In the genomic region with DNA sequence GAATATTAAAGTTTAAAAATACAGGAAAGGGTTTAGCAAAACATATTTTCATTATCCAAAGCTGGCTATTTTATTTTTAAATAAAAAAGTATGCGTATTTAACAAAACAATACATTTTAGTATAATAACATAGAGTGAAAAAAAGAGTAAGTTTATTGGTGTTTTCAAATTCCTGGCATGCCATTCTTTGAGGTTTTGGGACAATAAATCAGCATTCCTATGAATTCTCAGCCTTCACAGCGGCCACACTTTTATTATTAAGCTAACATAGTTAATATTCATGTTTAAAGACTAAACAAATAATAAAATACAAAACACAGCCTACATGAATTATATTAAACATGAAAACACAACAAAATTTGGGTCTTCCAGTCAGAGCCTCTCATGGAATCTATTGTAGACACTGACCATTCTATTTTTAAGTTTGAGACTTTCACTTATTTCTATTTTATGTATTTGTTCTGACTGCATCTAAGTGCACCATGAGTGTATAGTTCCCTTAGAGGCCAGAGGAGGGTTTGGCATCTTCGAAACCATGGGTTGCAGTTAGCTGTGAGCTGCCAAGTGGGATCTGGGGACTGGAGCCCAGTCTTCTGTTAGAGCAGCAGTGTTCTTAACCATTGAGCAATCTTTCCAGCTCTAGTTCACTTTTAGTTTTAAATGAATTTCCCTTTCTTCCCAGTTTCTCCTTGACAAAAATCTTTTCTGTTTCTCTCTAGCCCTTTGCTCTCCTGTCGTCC, we compare ENCODE assay signal across 28 mouse cellular contexts. TPM values are rescaled to one million over a fixed set of nuclear protein-coding genes. Genes with fewer than 3 reads are reported as not detected.
DNase-seq lines count a peak whose midpoint lies in the region; ATAC-seq and TF ChIP-seq lines count a peak whose summit lies in the region.
"Had no signal": no experiment of that assay in that cellular context is flagged by ENCODE, and none has a peak within 500 bp of the region (broad histone marks: within the 10 kb centered on the region; RNA-seq: fewer than 3 reads in every experiment).

No protein-coding gene starts in this region.

- no peak for ATAC-seq in kidney, postnatal 0 days (replicated peaks; ENCODE audit: low FRiP score, low read depth)
- no peak for ATAC-seq in kidney, embryonic 14.5 days (ENCODE audit: low FRiP score, low TSS enrichment)
- ATAC-seq: activated CD4-positive, CD25-positive, alpha-beta regulatory T cell, adult 4 months; CD4-positive, CD25-positive, alpha-beta regulatory T cell, adult 4 months; forebrain, embryonic 14.5 days; forebrain, embryonic 16.5 days; Patski had no signal

- H3K27me3 ChIP-seq in kidney, postnatal 0 days (ENCODE audit: insufficient read depth, low read length), result no peaks in the 10 kb centered on the region
- no peaks in the 10 kb centered on the region for H3K27me3 ChIP-seq in kidney, embryonic 14.5 days (ENCODE audit: control insufficient read depth, insufficient read depth, low read length)
- no peaks in the 10 kb centered on the region for H3K27me3 ChIP-seq in myocyte (ENCODE audit: control insufficient read depth, insufficient read depth, insufficient read length)
- H3K27me3 ChIP-seq: CH12.LX; embryonic facial prominence, embryonic 12.5 days; forebrain, embryonic 12.5 days; Patski had no signal

- no peaks in the 10 kb centered on the region for H3K79me2 ChIP-seq in myocyte (ENCODE audit: control insufficient read depth, insufficient read depth)

- no peak for TF ChIP-seq POLR2A in myocyte (IDR thresholded peaks at IDR 0.05; ENCODE audit: insufficient read length, low read depth)

- H3K4me2 ChIP-seq in kidney, postnatal 0 days (ENCODE audit: low read length), result no peak overlapping the region
- no peak overlapping the region for H3K4me2 ChIP-seq in kidney, embryonic 14.5 days (replicated peaks; ENCODE audit: low read depth, low read length)
- peak overlapping the region; percentile 20 for H3K4me2 ChIP-seq in myocyte (ENCODE audit: low read depth)
- H3K4me2 ChIP-seq: embryonic facial prominence, embryonic 12.5 days; forebrain, embryonic 12.5 days had no signal

- WGBS in kidney, postnatal 0 days, result 59% methylated on average over 4 of the region's 4 CpGs
- 69% methylated on average over 4 of the region's 4 CpGs for WGBS in kidney, embryonic 14.5 days

- TF ChIP-seq CTCF in kidney, postnatal 0 days (IDR thresholded peaks at IDR 0.05; ENCODE audit: low read depth), result no peak

- H3K4me1 ChIP-seq in kidney, postnatal 0 days (replicated peaks; ENCODE audit: insufficient read depth, low read length), result no peaks in the 10 kb centered on the region
- no peaks in the 10 kb centered on the region for H3K4me1 ChIP-seq in kidney, embryonic 14.5 days (ENCODE audit: control insufficient read depth, insufficient read depth, low read length)
- H3K4me1 ChIP-seq: embryonic facial prominence, embryonic 10.5 days; embryonic facial prominence, embryonic 12.5 days; forebrain, embryonic 10.5 days; forebrain, embryonic 12.5 days had no signal

- no peak overlapping the region for H3K9ac ChIP-seq in kidney, postnatal 0 days (ENCODE audit: low read depth, low read length)
- no peak overlapping the region for H3K9ac ChIP-seq in kidney, embryonic 14.5 days (ENCODE audit: low read depth, low read length)
- H3K9ac ChIP-seq: embryonic facial prominence, embryonic 12.5 days; forebrain, embryonic 12.5 days had no signal

- H3ac ChIP-seq in myocyte (ENCODE audit: control insufficient read depth, insufficient read length), result no peak overlapping the region

- no peaks in the 10 kb centered on the region for H3K9me3 ChIP-seq in kidney, postnatal 0 days (replicated peaks; ENCODE audit: low read length)
- H3K9me3 ChIP-seq in kidney, embryonic 14.5 days (ENCODE audit: control insufficient read depth, low read length), result no peaks in the 10 kb centered on the region
- H3K9me3 ChIP-seq: embryonic facial prominence, embryonic 10.5 days; embryonic facial prominence, embryonic 12.5 days; forebrain, embryonic 10.5 days; forebrain, embryonic 12.5 days; G1E had no signal

- H3K4me3 ChIP-seq in kidney, postnatal 0 days (replicated peaks; ENCODE audit: low read depth, low read length), result no peak overlapping the region
- H3K4me3 ChIP-seq in kidney, embryonic 14.5 days (ENCODE audit: low read length), result no peak overlapping the region
- no peak overlapping the region for H3K4me3 ChIP-seq in myocyte
- H3K4me3 ChIP-seq: embryonic facial prominence, embryonic 10.5 days; embryonic facial prominence, embryonic 12.5 days; erythroblast, embryonic 14.5 days; forebrain, embryonic 10.5 days; forebrain, embryonic 12.5 days had no signal

- intact Hi-C loops in left cerebral cortex, postnatal 36 days (cut with DNase I), result no loop called here

- DNase-seq in kidney, postnatal 0 days (ENCODE audit: low spot score), result peak; percentile 62
- peak; percentile 66 for DNase-seq in Muller cell, postnatal 12 days (ENCODE audit: inconsistent ontology term)
- peak; percentile 67 for DNase-seq in adipocyte (ENCODE audit: low spot score)
- DNase-seq in left cerebral cortex, postnatal 36 days (ENCODE audit: low spot score in 2 of 2), result no peak
- DNase-seq in ovary, adult 18-20 months (ENCODE audit: low spot score), result no peak
- DNase-seq in thymus, postnatal 36 days, result no peak
- DNase-seq: adrenal gland, adult 2 months; adrenal gland, postnatal 10 days; adrenal gland, postnatal 25 days; cerebellum, adult 11-12 months; cerebellum, adult 2 months; cerebellum, adult 9-10 months; cerebellum, postnatal 10 days; cerebellum, postnatal 25 days had no signal

- H3K36me3 ChIP-seq in kidney, postnatal 0 days (ENCODE audit: insufficient read depth, low read length), result no peaks in the 10 kb centered on the region
- no peaks in the 10 kb centered on the region for H3K36me3 ChIP-seq in kidney, embryonic 14.5 days (ENCODE audit: control insufficient read depth, insufficient read depth, low read length)
- H3K36me3 ChIP-seq in myocyte (ENCODE audit: control insufficient read depth, insufficient read depth), result no peaks in the 10 kb centered on the region
- H3K36me3 ChIP-seq: embryonic facial prominence, embryonic 10.5 days; embryonic facial prominence, embryonic 12.5 days; forebrain, embryonic 10.5 days; forebrain, embryonic 12.5 days; G1E had no signal

- no peak overlapping the region for H3K27ac ChIP-seq in kidney, postnatal 0 days
- no peak overlapping the region for H3K27ac ChIP-seq in kidney, embryonic 14.5 days (ENCODE audit: low read depth, low read length)
- H3K27ac ChIP-seq: embryonic facial prominence, embryonic 10.5 days; embryonic facial prominence, embryonic 12.5 days; forebrain, embryonic 10.5 days; forebrain, embryonic 12.5 days had no signal

TF ChIP-seq in myocyte, 11 proteins besides CTCF, POLR2A, EP300 and RAD21:
- no peak for TF ChIP-seq MYOD1 (IDR thresholded peaks at IDR 0.05; ENCODE audit: control insufficient read depth in 1 of 3, insufficient read length in 2 of 3, low read depth in 2 of 3)
- 0 out of 2 replicates have a peak, but pooled peaks have one; percentile 23 for TF ChIP-seq CEBPB (IDR thresholded peaks at IDR 0.05; ENCODE audit: insufficient read depth, poor library complexity, severe bottlenecking)

RNA-seq across cellular contexts. Expression of a gene that starts 2.8 kb away (rescaled TPM):
- 0.58 and 0.82 TPM in 2 replicates for polyA plus RNA-seq in kidney, postnatal 0 days (2015; fragmentation: Nextera tagmentation; extraction: Ambion mirVana)
- polyA plus RNA-seq in kidney, embryonic 14.5 days (2014; fragmentation: Nextera tagmentation; extraction: Ambion mirVana), result 0.41 and 0.57 TPM in 2 replicates
- not detected for polyA plus RNA-seq in myocyte (2012; fragmentation: generic; extraction: Trizol)
- total RNA-seq in left cerebral cortex, postnatal 36 days (2021), result not detected
- total RNA-seq: adrenal gland, adult 2 months; adrenal gland, postnatal 10 days; adrenal gland, postnatal 25 days had no signal
- polyA plus RNA-seq: adrenal gland, adult 2 months; embryonic facial prominence, embryonic 12.5 days; erythroblast, embryonic 14.5 days; forebrain, embryonic 16.5 days; G1E had no signal

RNA-seq across cellular contexts. Expression of a gene that starts 32.2 kb away (rescaled TPM):
- polyA plus RNA-seq in kidney, postnatal 0 days (2015; fragmentation: Nextera tagmentation; extraction: Ambion mirVana), result 207 and 225 TPM in 2 replicates
- 129 and 140 TPM in 2 replicates for polyA plus RNA-seq in kidney, embryonic 14.5 days (2014; fragmentation: Nextera tagmentation; extraction: Ambion mirVana)
- 5.1 TPM for polyA plus RNA-seq in myocyte (2012; fragmentation: generic; extraction: Trizol)
- total RNA-seq in left cerebral cortex, postnatal 36 days (2021), result 100 to 1,000 TPM; 300 to 351 TPM
- polyA plus RNA-seq: G1E had no signal

Comparison
In these comparisons a context has a peak if more than half of its experiments do, and no peak if none do; other contexts are left out.
1. DNase-seq: peak in kidney, postnatal 0 days (single experiment), Muller cell, postnatal 12 days (single experiment) and adipocyte (single experiment); none in left cerebral cortex, postnatal 36 days (0 of 2), ovary, adult 18-20 months (single experiment) and thymus, postnatal 36 days (0 of 2).
2. RNA of a gene that starts 32.2 kb away (polyA plus RNA-seq): 207 to 225 TPM in kidney, postnatal 0 days and 129 to 140 TPM in kidney, embryonic 14.5 days; 5.1 TPM in myocyte (single experiment); every median in the first group is over 10 times any median in the second.